Mouse (Mus musculus) frontal cortex, adult 2 months (tissue): Measurements from ENCODE around the gene Gm29644. TPM values are rescaled to one million over a fixed set of nuclear protein-coding genes. Genes with fewer than 3 reads are reported as not detected.
"Not testable (repeated sequence)": the region's sequence is repeated elsewhere in the genome, so short reads cannot be mapped to it uniquely, and the experiment has no call there.

Experiments used
- DNase-seq, 2 experiments: peaks; one replicate each; pipeline ENCODE4 v3.0.0; 2022; ENCODE audit warnings: low spot score in 1 of 2; ENCODE audit errors: extremely low spot score in 1 of 2
- polyA plus RNA-seq: library from polyadenylated mRNA; depleted of rRNA; stranded (reverse); fragments of >200 nt; gene quantifications from 2 replicates; pipeline ENCODE4 v1.2.3, GENCODE M21; 2012; rRNA removed

The Gm29644 gene
- not detected in 2 replicates for polyA plus RNA-seq

- not testable (repeated sequence) for DNase-seq
Observed at GRCm38 (mm10) chrY:70303187-70303586, at the start of gene Gm29644, which contains the start of gene Gm29423. Gene Gm29644, minus strand, starts transcription at chrY:70303343. Gene Gm29423, minus strand, starts transcription at chrY:70303287.

- not testable (repeated sequence) for DNase-seq
Observed at GRCm38 (mm10) chrY:70273542-70273941, 29.6 kb downstream of the Gm29644 start, which contains the start of gene Gm21118. Gene Gm21118, minus strand, starts transcription at chrY:70273642.

Other genes starting within 250 kb of the Gm29644 start
- gene Gm21118, start 29.7 kb downstream of the Gm29644 start, polyA plus RNA-seq, result not detected in 2 replicates
- gene Gm29423, start 56 bp downstream of the Gm29644 start, polyA plus RNA-seq, result not detected in 2 replicates
- gene Gm20888, start 138.5 kb upstream of the Gm29644 start, polyA plus RNA-seq, result not detected in 2 replicates